Mouse (Mus musculus) C2C12 (cell line): ENCODE measurements at regions not wholly inside any gene's neighbourhood (a gene's known extent, or its start where the extent isn't known, plus 50 kb on each side); places are given as distances from the start of the nearest gene placed in this dataset.

Experiments
- H3K27me3 ChIP-seq: one replicate; pipeline ENCODE4 v1.6.1; 2011; ENCODE audit not compliant: control insufficient read depth, insufficient read depth, insufficient read length
- H3K36me3 ChIP-seq: one replicate; pipeline ENCODE4 v1.6.1; 2011; ENCODE audit not compliant: control insufficient read depth, insufficient read depth
- H3K4me3 ChIP-seq: one replicate; pipeline ENCODE4 v1.5.1; 2011; ENCODE audit warnings: mild to moderate bottlenecking, control low read depth; ENCODE audit not compliant: poor library complexity, insufficient read depth, severe bottlenecking
- H3K79me2 ChIP-seq: one replicate; pipeline ENCODE4 v1.6.1; 2011; ENCODE audit not compliant: control insufficient read depth, insufficient read depth
- H3K79me3 ChIP-seq: one replicate; pipeline ENCODE4 v1.6.1; 2011; ENCODE audit warnings: low read depth, control low read depth
- H3ac ChIP-seq: one replicate; pipeline ENCODE3; 2011; ENCODE audit warnings: low read depth; ENCODE audit not compliant: control insufficient read depth, insufficient read length
- CEBPB ChIP-seq: IDR thresholded peaks from one replicate; pipeline ENCODE4 v1.6.1; 2011; ENCODE audit warnings: low read depth, mild to moderate bottlenecking, control low read depth, moderate library complexity
- CTCF ChIP-seq: IDR thresholded peaks from one replicate; pipeline ENCODE4 v1.5.1; 2011; ENCODE audit not compliant: control insufficient read depth, insufficient read depth, insufficient read length
- FOSL1 ChIP-seq: IDR thresholded peaks from one replicate; pipeline ENCODE4 v1.8.0; 2011; ENCODE audit warnings: mild to moderate bottlenecking, low read length; ENCODE audit not compliant: poor library complexity, insufficient read depth, severe bottlenecking
- MAX ChIP-seq: IDR thresholded peaks from one replicate; pipeline ENCODE4 v1.6.1; 2011; ENCODE audit warnings: mild to moderate bottlenecking, control low read depth
- MYOD1 ChIP-seq: IDR thresholded peaks from one replicate; pipeline ENCODE4 v1.6.1; 2011; ENCODE audit warnings: low read depth; ENCODE audit not compliant: control insufficient read depth, insufficient read length
- MYOG ChIP-seq: IDR thresholded peaks from one replicate; pipeline ENCODE4 v1.6.1; 2011; ENCODE audit not compliant: control insufficient read depth, insufficient read length; ENCODE audit errors: extremely low read depth
- USF1 ChIP-seq: IDR thresholded peaks from one replicate; pipeline ENCODE4 v1.6.1; 2011; ENCODE audit warnings: low read depth, mild to moderate bottlenecking, control low read depth, moderate library complexity

- no peak overlapping the region for H3ac ChIP-seq
Measured at GRCm38 (mm10) chr17:4867083-4867482, 127.0 kb upstream of the Arid1b start.

GRCm38 (mm10) chr17:4867754-4868445 is 126.2 kb upstream of the Arid1b start:
- Histone ChIP-seq H3K79me3 (no peaks in the 10 kb centered on the region), H3K36me3 (no peaks in the 10 kb centered on the region), H3K79me2 (no peaks in the 10 kb centered on the region), H3K4me3 (no peak overlapping the region), H3ac (no peak overlapping the region), H3K27me3 (peaks cover 21% of the 10 kb centered on the region)
- TF ChIP-seq MYOD1 (no peak), USF1 (no peak), FOSL1 (no peak), CEBPB (no peak), MYOG (no peak), MAX (no peak), CTCF (no peak)

More at GRCm38 (mm10) chr17:4867083-4867482, 127.0 kb upstream of the Arid1b start:
- H3K79me2 ChIP-seq, result no peaks in the 10 kb centered on the region
- TF ChIP-seq FOSL1, result no peak
- TF ChIP-seq MAX, result no peak
- TF ChIP-seq CEBPB, result no peak
- no peak for TF ChIP-seq MYOD1
- TF ChIP-seq USF1, result no peak
- TF ChIP-seq CTCF, result no peak
- no peak for TF ChIP-seq MYOG
- H3K27me3 ChIP-seq, result peaks cover 21% of the 10 kb centered on the region
- no peak overlapping the region for H3K4me3 ChIP-seq
- H3K79me3 ChIP-seq, result no peaks in the 10 kb centered on the region
- no peaks in the 10 kb centered on the region for H3K36me3 ChIP-seq

GRCm38 (mm10) chr17:4868446-4868825 is 125.7 kb upstream of the Arid1b start:
- no peak overlapping the region for H3K4me3 ChIP-seq
- TF ChIP-seq MYOD1, result no peak
- no peak for TF ChIP-seq CTCF
- TF ChIP-seq FOSL1, result no peak
- no peak for TF ChIP-seq MYOG
- TF ChIP-seq USF1, result no peak
- H3K79me2 ChIP-seq, result no peaks in the 10 kb centered on the region
- H3K36me3 ChIP-seq, result no peaks in the 10 kb centered on the region
- H3K79me3 ChIP-seq, result no peaks in the 10 kb centered on the region
- no peak overlapping the region for H3ac ChIP-seq
- H3K27me3 ChIP-seq, result peaks cover 17% of the 10 kb centered on the region

- Histone ChIP-seq H3K27me3 (peaks cover 17% of the 10 kb centered on the region), H3K79me2 (no peaks in the 10 kb centered on the region), H3ac (no peak overlapping the region), H3K79me3 (no peaks in the 10 kb centered on the region), H3K4me3 (no peak overlapping the region), H3K36me3 (no peaks in the 10 kb centered on the region)
- no peak for TF ChIP-seq MAX
Measured at GRCm38 (mm10) chr17:4868861-4869260, 125.3 kb upstream of the Arid1b start.

GRCm38 (mm10) chr17:4871267-4871666 is 122.9 kb upstream of the Arid1b start:
- Histone ChIP-seq H3K4me3 (no peak overlapping the region), H3ac (no peak overlapping the region), H3K27me3 (peaks cover 9% of the 10 kb centered on the region), H3K36me3 (no peaks in the 10 kb centered on the region), H3K79me2 (no peaks in the 10 kb centered on the region), H3K79me3 (no peaks in the 10 kb centered on the region)
- TF ChIP-seq MAX (no peak), CTCF (no peak), MYOD1 (no peak), CEBPB (no peak), FOSL1 (no peak), MYOG (no peak), USF1 (no peak)

- Histone ChIP-seq H3K27me3 (peaks cover 10% of the 10 kb centered on the region), H3ac (no peak overlapping the region), H3K79me3 (no peaks in the 10 kb centered on the region), H3K36me3 (no peaks in the 10 kb centered on the region), H3K79me2 (no peaks in the 10 kb centered on the region), H3K4me3 (no peak overlapping the region)
- no peak for TF ChIP-seq FOSL1
Measured at GRCm38 (mm10) chr17:4874459-4874858, 119.7 kb upstream of the Arid1b start.
